Mouse (Mus musculus): ENCODE results near the gene Cnot3. TPM values are rescaled to one million over a fixed set of nuclear protein-coding genes. Genes with fewer than 3 reads are reported as not detected.
A peak's percentile ranks its signal among the peaks of the same experiment; 100 is the strongest.
"Not testable (repeated sequence)": the region's sequence is repeated elsewhere in the genome, so short reads cannot be mapped to it uniquely, and the experiment has no call there.

Gene Cnot3
- polyA plus RNA-seq, 1 experiment from 2014 or later: 30.0 TPM

GRCm38 (mm10) chr7:3691919-3692318, 46.9 kb downstream of the Cnot3 start:
- no peaks in the 10 kb centered on the region for H3K27me3 ChIP-seq (replicated peaks; ENCODE audit: control insufficient read depth, insufficient read depth, low read length)
- H3K9me3 ChIP-seq (ENCODE audit: control insufficient read depth, low read length): no peaks in the 10 kb centered on the region
- H3K4me3 ChIP-seq (ENCODE audit: low read length): peak overlapping the region; percentile 56
- H3K4me2 ChIP-seq (ENCODE audit: low read length): peak overlapping the region; percentile 81
- WGBS: 47% methylated on average over 3 of the region's 3 CpGs
- peak overlapping the region; percentile 88 for H3K9ac ChIP-seq (ENCODE audit: low read depth, low read length)
- ATAC-seq: no peak
- peak overlapping the region; percentile 91 for H3K27ac ChIP-seq (ENCODE audit: low read depth, low read length)
- H3K4me1 ChIP-seq (ENCODE audit: control insufficient read depth, insufficient read depth, low read depth, low read length): peaks cover 19% of the 10 kb centered on the region
- H3K36me3 ChIP-seq (ENCODE audit: control insufficient read depth, insufficient read depth, low read length): peaks cover 9% of the 10 kb centered on the region

GRCm38 (mm10) chr7:3692382-3692986, 47.4 kb downstream of the Cnot3 start, which contains the start of gene Tsen34:
Gene Tsen34 (plus strand): TSS chr7:3692863.
- peak within 1 kb of the TSS; percentile 91 for H3K27ac ChIP-seq (ENCODE audit: low read depth, low read length)
- H3K27me3 ChIP-seq (replicated peaks; ENCODE audit: control insufficient read depth, insufficient read depth, low read length): no peaks in the 10 kb centered on the region
- H3K9ac ChIP-seq (ENCODE audit: low read depth, low read length): peak within 1 kb of the TSS; percentile 88
- WGBS: under 1% methylated on average over 47 of the region's 49 CpGs
- ATAC-seq: no peak; the same call in 1 of the 2 replicates
- no peaks in the 10 kb centered on the region for H3K9me3 ChIP-seq (ENCODE audit: control insufficient read depth, low read length)
- peaks cover 19% of the 10 kb centered on the region for H3K4me1 ChIP-seq (ENCODE audit: control insufficient read depth, insufficient read depth, low read depth, low read length)
- H3K4me3 ChIP-seq (ENCODE audit: low read length): peak within 1 kb of the TSS; percentile 56
- peak within 1 kb of the TSS; percentile 81 for H3K4me2 ChIP-seq (ENCODE audit: low read length)
- peaks cover 12% of the 10 kb centered on the region for H3K36me3 ChIP-seq (ENCODE audit: control insufficient read depth, insufficient read depth, low read length)

GRCm38 (mm10) chr7:3692987-3693808, 48.1 kb downstream of the Cnot3 start, which contains the start of gene Mboat7:
Gene Mboat7 (minus strand): TSS chr7:3693523.
- Histone ChIP-seq H3K4me2 (ENCODE audit: low read length) (peak within 1 kb of the TSS; percentile 81), H3K27me3 (replicated peaks; ENCODE audit: control insufficient read depth, insufficient read depth, low read length) (no peaks in the 10 kb centered on the region), H3K36me3 (ENCODE audit: control insufficient read depth, insufficient read depth, low read length) (peaks cover 12% of the 10 kb centered on the region), H3K4me1 (ENCODE audit: control insufficient read depth, insufficient read depth, low read depth, low read length) (peaks cover 19% of the 10 kb centered on the region), H3K9ac (ENCODE audit: low read depth, low read length) (peak within 1 kb of the TSS; percentile 88), H3K4me3 (ENCODE audit: low read length) (peak within 1 kb of the TSS; percentile 56), H3K27ac (ENCODE audit: low read depth, low read length) (peak within 1 kb of the TSS; percentile 91), H3K9me3 (ENCODE audit: control insufficient read depth, low read length) (no peaks in the 10 kb centered on the region)
- under 1% methylated on average over 55 of the region's 55 CpGs for WGBS
- peak; percentile 94 for ATAC-seq

GRCm38 (mm10) chr7:3693809-3694075, 48.7 kb downstream of the Cnot3 start:
- H3K27ac ChIP-seq (ENCODE audit: low read depth, low read length): peak overlapping the region; percentile 91
- H3K4me1 ChIP-seq (ENCODE audit: control insufficient read depth, insufficient read depth, low read depth, low read length): peaks cover 19% of the 10 kb centered on the region
- peaks cover 12% of the 10 kb centered on the region for H3K36me3 ChIP-seq (ENCODE audit: control insufficient read depth, insufficient read depth, low read length)
- H3K9ac ChIP-seq (ENCODE audit: low read depth, low read length): peak overlapping the region; percentile 88
- WGBS: under 1% methylated on average over 18 of the region's 18 CpGs
- no peaks in the 10 kb centered on the region for H3K27me3 ChIP-seq (replicated peaks; ENCODE audit: control insufficient read depth, insufficient read depth, low read length)
- ATAC-seq: no peak
- H3K9me3 ChIP-seq (ENCODE audit: control insufficient read depth, low read length): no peaks in the 10 kb centered on the region
- H3K4me3 ChIP-seq (ENCODE audit: low read length): peak overlapping the region; percentile 56
- H3K4me2 ChIP-seq (ENCODE audit: low read length): peak overlapping the region; percentile 81

GRCm38 (mm10) chr7:3694076-3694948, 49.2 kb downstream of the Cnot3 start:
- peak; percentile 24 for ATAC-seq
- Histone ChIP-seq H3K9me3 (ENCODE audit: control insufficient read depth, low read length) (no peaks in the 10 kb centered on the region), H3K4me2 (ENCODE audit: low read length) (peak overlapping the region; percentile 81), H3K4me3 (ENCODE audit: low read length) (peak overlapping the region; percentile 56), H3K27me3 (replicated peaks; ENCODE audit: control insufficient read depth, insufficient read depth, low read length) (no peaks in the 10 kb centered on the region), H3K4me1 (ENCODE audit: control insufficient read depth, insufficient read depth, low read depth, low read length) (peaks cover 19% of the 10 kb centered on the region), H3K27ac (ENCODE audit: low read depth, low read length) (peak overlapping the region; percentile 91), H3K9ac (ENCODE audit: low read depth, low read length) (peak overlapping the region; percentile 88), H3K36me3 (ENCODE audit: control insufficient read depth, insufficient read depth, low read length) (peaks cover 17% of the 10 kb centered on the region)
- under 1% methylated on average over 38 of the region's 55 CpGs for WGBS

GRCm38 (mm10) chr7:3694949-3695305, 49.9 kb downstream of the Cnot3 start:
- H3K4me2 ChIP-seq (ENCODE audit: low read length): peak overlapping the region; percentile 81
- 8% methylated on average over 9 of the region's 9 CpGs for WGBS

GRCm38 (mm10) chr7:3698471-3698870, 53.4 kb downstream of the Cnot3 start:
- H3K27ac ChIP-seq (ENCODE audit: low read depth, low read length): no peak overlapping the region
- H3K4me2 ChIP-seq (ENCODE audit: low read length): no peak overlapping the region
- H3K27me3 ChIP-seq (replicated peaks; ENCODE audit: control insufficient read depth, insufficient read depth, low read length): no peaks in the 10 kb centered on the region
- 93% methylated on average over 6 of the region's 6 CpGs for WGBS
- ATAC-seq: no peak
- H3K36me3 ChIP-seq (ENCODE audit: control insufficient read depth, insufficient read depth, low read length): peaks cover 25% of the 10 kb centered on the region
- H3K9ac ChIP-seq (ENCODE audit: low read depth, low read length): no peak overlapping the region
- peaks cover 9% of the 10 kb centered on the region for H3K4me1 ChIP-seq (ENCODE audit: control insufficient read depth, insufficient read depth, low read depth, low read length)
- no peaks in the 10 kb centered on the region for H3K9me3 ChIP-seq (ENCODE audit: control insufficient read depth, low read length)
- no peak overlapping the region for H3K4me3 ChIP-seq (ENCODE audit: low read length)

More at GRCm38 (mm10) chr7:3694949-3695305, 49.9 kb downstream of the Cnot3 start:
- peak overlapping the region; percentile 56 for H3K4me3 ChIP-seq (ENCODE audit: low read length)
- H3K27me3 ChIP-seq (replicated peaks; ENCODE audit: control insufficient read depth, insufficient read depth, low read length); H3K9me3 ChIP-seq (ENCODE audit: control insufficient read depth, low read length); ATAC-seq: not testable (repeated sequence)
- peaks cover 19% of the 10 kb centered on the region for H3K4me1 ChIP-seq (ENCODE audit: control insufficient read depth, insufficient read depth, low read depth, low read length)
- peak overlapping the region; percentile 88 for H3K9ac ChIP-seq (ENCODE audit: low read depth, low read length)
- peak overlapping the region; percentile 91 for H3K27ac ChIP-seq (ENCODE audit: low read depth, low read length)
- H3K36me3 ChIP-seq (ENCODE audit: control insufficient read depth, insufficient read depth, low read length): peaks cover 23% of the 10 kb centered on the region

- Histone ChIP-seq H3K27ac (ENCODE audit: low read depth, low read length) (peak overlapping the region; percentile 86), H3K9ac (ENCODE audit: low read depth, low read length) (peak overlapping the region; percentile 80; the same call in 1 of the 2 replicates), H3K4me2 (ENCODE audit: low read length) (peak overlapping the region; percentile 89), H3K27me3 (replicated peaks; ENCODE audit: control insufficient read depth, insufficient read depth, low read length) (no peaks in the 10 kb centered on the region), H3K4me1 (ENCODE audit: control insufficient read depth, insufficient read depth, low read depth, low read length) (peaks cover 16% of the 10 kb centered on the region), H3K9me3 (ENCODE audit: control insufficient read depth, low read length) (no peaks in the 10 kb centered on the region), H3K4me3 (ENCODE audit: low read length) (peak overlapping the region; percentile 79), H3K36me3 (ENCODE audit: control insufficient read depth, insufficient read depth, low read length) (peaks cover 25% of the 10 kb centered on the region)
- peak; percentile 55 for ATAC-seq
- 22% methylated on average over 6 of the region's 6 CpGs for WGBS
Measured at GRCm38 (mm10) chr7:3703148-3703878, 58.2 kb downstream of the Cnot3 start.

All from hindbrain, embryonic 16.5 days (tissue).